Mouse (Mus musculus): ENCODE measurements around the gene Baiap2. TPM values are rescaled to one million over a fixed set of nuclear protein-coding genes. Genes with fewer than 3 reads are reported as not detected.

The Baiap2 gene
- polyA plus RNA-seq, 1 experiment from 2014 or later: 31.7 TPM

GRCm38 (mm10) chr11:119931809-119932208, 10.8 kb upstream of the Baiap2 start:
- WGBS: 73% methylated on average over 10 of the region's 10 CpGs
- no peak for ATAC-seq (ENCODE audit: low read depth)

DNA sequence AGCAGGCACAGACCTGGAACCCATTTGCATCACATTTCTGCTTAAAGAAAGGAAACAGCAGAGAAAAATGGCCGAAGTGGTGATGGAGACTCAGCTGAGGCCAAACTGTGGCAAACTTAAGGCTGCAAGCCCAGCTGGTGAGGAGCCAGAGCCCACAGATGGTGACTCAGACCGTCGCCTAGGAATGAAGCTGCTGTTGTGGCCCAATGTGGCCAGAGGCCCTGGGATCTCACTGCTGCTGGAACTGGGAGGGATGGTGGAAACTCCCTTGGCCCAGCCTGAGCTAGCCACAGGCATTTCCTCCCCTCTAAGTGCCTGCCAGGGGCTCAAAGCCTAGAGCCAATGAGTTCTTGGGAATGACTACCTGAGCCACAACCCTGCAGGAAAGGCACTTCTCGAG, 9.4 kb upstream of the Baiap2 start:
- Histone ChIP-seq H3K36me3 (ENCODE audit: control insufficient read depth, insufficient read depth, low read length) (no peaks in the 10 kb centered on the region), H3K27ac (ENCODE audit: low read length) (no peak overlapping the region), H3K4me2 (ENCODE audit: low read depth, low read length) (no peak overlapping the region), H3K9ac (ENCODE audit: low read length) (no peak overlapping the region), H3K4me1 (replicated peaks; ENCODE audit: control insufficient read depth, insufficient read depth, low read length) (peaks cover 20% of the 10 kb centered on the region), H3K27me3 (ENCODE audit: control insufficient read depth, insufficient read depth, low read depth, low read length) (no peaks in the 10 kb centered on the region), H3K9me3 (ENCODE audit: control insufficient read depth, low read length) (0 out of 2 replicates have a peak, but pooled peaks cover 3% of the 10 kb centered on the region), H3K4me3 (ENCODE audit: low read length) (no peak overlapping the region)
- ATAC-seq (ENCODE audit: low read depth): no peak
- WGBS: 57% methylated on average over 4 of the region's 4 CpGs

More at GRCm38 (mm10) chr11:119931809-119932208, 10.8 kb upstream of the Baiap2 start:
- H3K27ac ChIP-seq (ENCODE audit: low read length): no peak overlapping the region
- H3K36me3 ChIP-seq (ENCODE audit: control insufficient read depth, insufficient read depth, low read length): no peaks in the 10 kb centered on the region
- H3K9me3 ChIP-seq (ENCODE audit: control insufficient read depth, low read length): 0 out of 2 replicates have a peak, but pooled peaks cover 3% of the 10 kb centered on the region
- H3K9ac ChIP-seq (ENCODE audit: low read length): no peak overlapping the region
- H3K4me1 ChIP-seq (replicated peaks; ENCODE audit: control insufficient read depth, insufficient read depth, low read length): peaks cover 6% of the 10 kb centered on the region
- H3K4me3 ChIP-seq (ENCODE audit: low read length): no peak overlapping the region
- H3K27me3 ChIP-seq (ENCODE audit: control insufficient read depth, insufficient read depth, low read depth, low read length): no peaks in the 10 kb centered on the region
- H3K4me2 ChIP-seq (ENCODE audit: low read depth, low read length): no peak overlapping the region

DNA sequence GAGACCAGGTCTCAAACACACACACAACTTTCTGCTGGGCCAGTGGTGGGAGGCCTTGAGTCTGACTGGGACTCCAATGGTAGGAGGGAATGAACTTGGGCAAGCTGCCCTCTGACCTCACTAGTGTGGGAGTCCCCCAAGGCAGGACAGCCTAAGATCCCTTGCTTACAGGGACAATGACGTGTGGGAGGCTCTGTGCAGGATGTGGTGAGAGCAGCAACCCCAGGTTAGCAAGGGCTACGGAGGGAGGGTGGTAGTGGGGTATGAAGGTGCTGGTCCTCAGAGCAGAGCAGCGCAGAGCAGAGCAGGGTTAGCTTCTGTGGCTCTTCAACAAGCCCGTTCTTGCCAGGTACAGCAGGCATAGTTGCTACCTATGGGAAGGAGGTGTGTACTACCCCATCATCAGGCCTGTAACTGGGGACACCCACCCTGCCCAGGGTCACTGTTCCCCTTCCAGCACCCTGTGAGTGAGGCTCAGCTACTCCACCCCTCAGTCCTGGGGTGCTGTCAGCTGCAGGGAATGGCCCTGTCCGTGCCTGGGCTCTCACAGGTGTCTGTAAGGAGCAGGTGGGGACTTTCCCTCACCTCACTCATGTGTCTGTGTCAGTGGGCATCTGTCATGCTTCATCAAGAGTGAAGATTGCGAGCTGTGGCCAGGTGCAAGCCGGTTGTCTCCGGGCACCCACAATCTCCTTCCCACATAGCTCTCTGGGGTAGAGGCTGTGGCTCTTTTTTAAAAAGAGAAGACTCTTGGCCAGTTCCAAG, 8.6 kb upstream of the Baiap2 start:
- Histone ChIP-seq H3K4me3 (ENCODE audit: low read length) (no peak overlapping the region), H3K9ac (ENCODE audit: low read length) (no peak overlapping the region), H3K4me2 (ENCODE audit: low read depth, low read length) (no peak overlapping the region), H3K9me3 (ENCODE audit: control insufficient read depth, low read length) (0 out of 2 replicates have a peak, but pooled peaks cover 3% of the 10 kb centered on the region), H3K27me3 (ENCODE audit: control insufficient read depth, insufficient read depth, low read depth, low read length) (no peaks in the 10 kb centered on the region), H3K4me1 (replicated peaks; ENCODE audit: control insufficient read depth, insufficient read depth, low read length) (peaks cover 28% of the 10 kb centered on the region), H3K27ac (ENCODE audit: low read length) (no peak overlapping the region), H3K36me3 (ENCODE audit: control insufficient read depth, insufficient read depth, low read length) (no peaks in the 10 kb centered on the region)
- WGBS: 81% methylated on average over 8 of the region's 8 CpGs
- ATAC-seq (ENCODE audit: low read depth): no peak

GRCm38 (mm10) chr11:119934773-119935172, 7.8 kb upstream of the Baiap2 start:
- Histone ChIP-seq H3K27me3 (ENCODE audit: control insufficient read depth, insufficient read depth, low read depth, low read length) (no peaks in the 10 kb centered on the region), H3K4me1 (replicated peaks; ENCODE audit: control insufficient read depth, insufficient read depth, low read length) (peaks cover 31% of the 10 kb centered on the region), H3K27ac (ENCODE audit: low read length) (no peak overlapping the region), H3K4me3 (ENCODE audit: low read length) (no peak overlapping the region), H3K9me3 (ENCODE audit: control insufficient read depth, low read length) (0 out of 2 replicates have a peak, but pooled peaks cover 3% of the 10 kb centered on the region), H3K36me3 (ENCODE audit: control insufficient read depth, insufficient read depth, low read length) (no peaks in the 10 kb centered on the region), H3K4me2 (ENCODE audit: low read depth, low read length) (no peak overlapping the region), H3K9ac (ENCODE audit: low read length) (no peak overlapping the region)
- no peak for ATAC-seq (ENCODE audit: low read depth)
- WGBS: 67% methylated on average over 8 of the region's 8 CpGs

- WGBS: 19% methylated on average over 6 of the region's 6 CpGs
- Histone ChIP-seq H3K9ac (ENCODE audit: low read length) (no peak overlapping the region), H3K4me1 (replicated peaks; ENCODE audit: control insufficient read depth, insufficient read depth, low read length) (peaks cover 38% of the 10 kb centered on the region), H3K27me3 (ENCODE audit: control insufficient read depth, insufficient read depth, low read depth, low read length) (no peaks in the 10 kb centered on the region), H3K4me2 (ENCODE audit: low read depth, low read length) (no peak overlapping the region), H3K4me3 (ENCODE audit: low read length) (no peak overlapping the region), H3K9me3 (ENCODE audit: control insufficient read depth, low read length) (0 out of 2 replicates have a peak, but pooled peaks cover 3% of the 10 kb centered on the region), H3K27ac (ENCODE audit: low read length) (no peak overlapping the region), H3K36me3 (ENCODE audit: control insufficient read depth, insufficient read depth, low read length) (no peaks in the 10 kb centered on the region)
- no peak for ATAC-seq (ENCODE audit: low read depth)
Measured at GRCm38 (mm10) chr11:119935457-119935856, 7.1 kb upstream of the Baiap2 start.

DNA sequence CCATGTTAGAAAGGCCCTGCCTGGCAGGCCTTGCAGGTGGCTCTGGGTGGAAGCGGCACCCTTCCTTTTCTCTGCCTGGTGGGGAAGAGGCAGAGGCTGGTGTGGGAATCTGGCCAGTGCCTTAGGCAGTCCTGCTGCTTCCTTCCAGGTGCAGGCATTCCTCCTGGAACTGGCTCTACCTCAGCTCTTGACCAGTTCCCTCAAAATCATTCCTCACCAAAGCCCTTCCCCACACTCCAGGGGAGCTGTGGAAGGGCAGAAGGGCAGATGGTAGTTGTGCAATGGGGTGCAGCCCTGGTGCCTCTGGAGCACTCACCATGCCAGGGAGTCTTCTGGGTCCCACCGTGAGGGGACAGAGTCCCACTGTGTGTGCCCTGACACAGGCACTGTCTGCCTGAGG, 6.1 kb upstream of the Baiap2 start:
- H3K36me3 ChIP-seq (ENCODE audit: control insufficient read depth, insufficient read depth, low read length): no peaks in the 10 kb centered on the region
- H3K4me2 ChIP-seq (ENCODE audit: low read depth, low read length): no peak overlapping the region
- WGBS: 78% methylated on average over 2 of the region's 2 CpGs
- H3K27ac ChIP-seq (ENCODE audit: low read length): peak overlapping the region; percentile 19
- H3K9ac ChIP-seq (ENCODE audit: low read length): no peak overlapping the region
- ATAC-seq (ENCODE audit: low read depth): no peak
- no peaks in the 10 kb centered on the region for H3K27me3 ChIP-seq (ENCODE audit: control insufficient read depth, insufficient read depth, low read depth, low read length)
- peaks cover 46% of the 10 kb centered on the region for H3K4me1 ChIP-seq (replicated peaks; ENCODE audit: control insufficient read depth, insufficient read depth, low read length)
- H3K9me3 ChIP-seq (ENCODE audit: control insufficient read depth, low read length): no peaks in the 10 kb centered on the region
- no peak overlapping the region for H3K4me3 ChIP-seq (ENCODE audit: low read length)

DNA sequence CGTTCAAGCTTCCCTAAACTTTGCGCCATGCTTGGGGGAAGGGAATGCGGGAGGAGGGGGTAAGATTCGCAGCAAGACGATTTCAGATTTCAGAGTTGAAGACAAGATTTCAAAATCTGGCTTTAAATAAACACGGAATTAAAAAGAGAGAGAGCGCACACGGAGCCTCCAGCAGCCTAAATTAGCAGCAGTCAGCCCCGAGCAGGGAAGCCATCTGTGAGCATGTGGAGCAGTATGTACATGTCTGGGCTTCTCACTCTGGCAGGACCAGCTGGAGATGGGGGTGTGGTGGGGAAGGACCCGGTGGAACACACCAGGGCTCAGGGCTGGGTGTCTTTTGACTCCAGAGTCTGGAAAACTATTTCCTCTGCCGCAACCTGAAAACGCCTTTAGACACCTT, 5.3 kb upstream of the Baiap2 start:
- H3K27me3 ChIP-seq (ENCODE audit: control insufficient read depth, insufficient read depth, low read depth, low read length): no peaks in the 10 kb centered on the region
- no peaks in the 10 kb centered on the region for H3K9me3 ChIP-seq (ENCODE audit: control insufficient read depth, low read length)
- 0 out of 2 replicates have a peak overlapping the region, but pooled peaks have one; percentile 8 for H3K9ac ChIP-seq (ENCODE audit: low read length)
- peaks cover 50% of the 10 kb centered on the region for H3K4me1 ChIP-seq (replicated peaks; ENCODE audit: control insufficient read depth, insufficient read depth, low read length)
- peak; percentile 37; the same call in 1 of the 2 replicates for ATAC-seq (ENCODE audit: low read depth)
- H3K27ac ChIP-seq (ENCODE audit: low read length): peak overlapping the region; percentile 19
- WGBS: 38% methylated on average over 12 of the region's 12 CpGs
- no peak overlapping the region for H3K4me2 ChIP-seq (ENCODE audit: low read depth, low read length)
- no peaks in the 10 kb centered on the region for H3K36me3 ChIP-seq (ENCODE audit: control insufficient read depth, insufficient read depth, low read length)
- no peak overlapping the region for H3K4me3 ChIP-seq (ENCODE audit: low read length)

GRCm38 (mm10) chr11:119937772-119938502, 4.6 kb upstream of the Baiap2 start:
- no peak overlapping the region for H3K4me2 ChIP-seq (ENCODE audit: low read depth, low read length)
- 55% methylated on average over 19 of the region's 19 CpGs for WGBS
- peak overlapping the region; percentile 19; the same call in 1 of the 2 replicates for H3K27ac ChIP-seq (ENCODE audit: low read length)
- peak overlapping the region; percentile 12 for H3K9ac ChIP-seq (ENCODE audit: low read length)
- H3K4me1 ChIP-seq (replicated peaks; ENCODE audit: control insufficient read depth, insufficient read depth, low read length): peaks cover 50% of the 10 kb centered on the region
- no peaks in the 10 kb centered on the region for H3K9me3 ChIP-seq (ENCODE audit: control insufficient read depth, low read length)
- H3K36me3 ChIP-seq (ENCODE audit: control insufficient read depth, insufficient read depth, low read length): no peaks in the 10 kb centered on the region
- ATAC-seq (ENCODE audit: low read depth): no peak
- H3K4me3 ChIP-seq (ENCODE audit: low read length): no peak overlapping the region
- no peaks in the 10 kb centered on the region for H3K27me3 ChIP-seq (ENCODE audit: control insufficient read depth, insufficient read depth, low read depth, low read length)

- 56% methylated on average over 8 of the region's 8 CpGs for WGBS
- no peak overlapping the region for H3K27ac ChIP-seq (ENCODE audit: low read length)
- peaks cover 53% of the 10 kb centered on the region for H3K4me1 ChIP-seq (replicated peaks; ENCODE audit: control insufficient read depth, insufficient read depth, low read length)
- no peaks in the 10 kb centered on the region for H3K27me3 ChIP-seq (ENCODE audit: control insufficient read depth, insufficient read depth, low read depth, low read length)
- no peak overlapping the region for H3K4me3 ChIP-seq (ENCODE audit: low read length)
- H3K36me3 ChIP-seq (ENCODE audit: control insufficient read depth, insufficient read depth, low read length): no peaks in the 10 kb centered on the region
- H3K9me3 ChIP-seq (ENCODE audit: control insufficient read depth, low read length): no peaks in the 10 kb centered on the region
- no peak overlapping the region for H3K4me2 ChIP-seq (ENCODE audit: low read depth, low read length)
- H3K9ac ChIP-seq (ENCODE audit: low read length): no peak overlapping the region
- no peak for ATAC-seq (ENCODE audit: low read depth)
Measured at GRCm38 (mm10) chr11:119939073-119939710, 3.4 kb upstream of the Baiap2 start.

Data from lung, embryonic 16.5 days (tissue).